Mouse (Mus musculus) adrenal gland, postnatal 10 days (tissue): ENCODE measurements around the gene Pim2. TPM values are rescaled to one million over a fixed set of nuclear protein-coding genes. Genes with fewer than 3 reads are reported as not detected.
A peak's percentile ranks its signal among the peaks of the same experiment; 100 is the strongest.
"Not testable (repeated sequence)": the region's sequence is repeated elsewhere in the genome, so short reads cannot be mapped to it uniquely, and the experiment has no call there.

Experiments used
- DNase-seq: peaks from one replicate; pipeline ENCODE4 v3.0.0; 2021; ENCODE audit warnings: mixed read lengths
- total RNA-seq, 2 experiments: library from RNA; stranded (reverse); gene quantifications; 2 replicates each; pipeline ENCODE4 v1.2.3; 2021

The Pim2 gene
- total RNA-seq, 2 experiments from 2014 or later: 6.2 to 9.2 TPM

DNA sequence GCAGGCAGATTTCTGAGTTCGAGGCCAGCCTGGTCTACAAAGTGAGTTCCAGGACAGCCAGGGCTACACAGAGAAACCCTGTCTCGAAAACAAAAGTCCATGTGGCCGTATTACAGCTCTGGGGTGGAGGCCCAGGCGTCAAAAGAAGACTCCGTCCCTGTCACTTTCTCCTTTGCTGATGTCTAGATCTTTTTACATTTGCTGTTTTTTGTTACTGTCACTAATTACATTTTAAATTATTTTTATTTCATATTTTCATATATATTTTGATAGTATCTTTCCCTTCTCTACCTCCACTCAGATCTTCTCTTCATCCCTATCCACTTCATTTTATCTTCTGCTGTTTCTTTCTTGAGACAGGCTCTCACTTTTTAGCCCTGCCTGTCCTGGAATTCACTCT is 29.7 kb downstream of the Pim2 start, which contains the start of gene Gm10491:
Gene Gm10491 (minus strand): TSS at position 101 of the 400 bp plus-strand sequence.
- no peak for DNase-seq

DNA sequence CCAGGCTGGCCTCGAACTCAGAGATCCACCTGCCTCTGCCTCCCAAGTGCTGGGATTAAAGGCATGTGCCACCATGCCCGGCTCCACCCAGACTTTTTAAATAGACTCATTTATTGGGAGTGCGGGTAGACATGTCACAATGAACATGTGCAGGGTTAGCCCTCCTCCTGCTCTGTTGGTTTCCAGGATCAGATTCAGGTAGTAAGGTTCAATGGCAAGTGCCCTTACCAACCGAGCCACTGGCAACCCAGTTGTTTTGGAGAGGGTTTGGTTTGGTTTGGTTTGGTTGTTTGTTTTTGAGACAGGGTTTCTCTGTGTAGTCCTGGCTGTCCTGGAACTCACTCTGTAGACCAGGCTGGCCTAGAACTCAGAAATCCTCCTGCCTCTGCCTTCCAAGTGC is 31.2 kb downstream of the Pim2 start, which contains the start of gene Gm10490:
Gene Gm10490 (plus strand): TSS at position 301 of the 400 bp plus-strand sequence.
- DNase-seq: not testable (repeated sequence)

DNA sequence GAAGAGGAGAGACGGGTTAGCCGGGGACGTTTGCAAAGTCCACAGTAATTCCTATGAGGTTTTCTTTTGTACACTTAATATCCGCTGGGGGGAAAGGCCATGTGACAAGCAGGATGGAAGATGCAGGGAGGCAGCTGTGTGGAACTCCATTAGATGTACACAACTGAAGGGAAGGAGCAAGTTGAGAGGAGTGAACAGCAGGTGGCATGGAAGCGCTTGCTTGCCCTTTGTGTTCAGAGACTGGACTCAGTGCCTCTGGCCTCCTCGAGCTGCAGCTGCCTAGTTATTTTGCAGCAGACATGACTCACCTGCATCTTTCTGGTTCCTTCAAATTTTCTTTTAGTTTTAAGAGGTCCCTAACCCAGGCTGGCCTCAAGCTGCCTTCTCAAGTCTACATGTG is 32.4 kb downstream of the Pim2 start:
- DNase-seq: no peak

DNA sequence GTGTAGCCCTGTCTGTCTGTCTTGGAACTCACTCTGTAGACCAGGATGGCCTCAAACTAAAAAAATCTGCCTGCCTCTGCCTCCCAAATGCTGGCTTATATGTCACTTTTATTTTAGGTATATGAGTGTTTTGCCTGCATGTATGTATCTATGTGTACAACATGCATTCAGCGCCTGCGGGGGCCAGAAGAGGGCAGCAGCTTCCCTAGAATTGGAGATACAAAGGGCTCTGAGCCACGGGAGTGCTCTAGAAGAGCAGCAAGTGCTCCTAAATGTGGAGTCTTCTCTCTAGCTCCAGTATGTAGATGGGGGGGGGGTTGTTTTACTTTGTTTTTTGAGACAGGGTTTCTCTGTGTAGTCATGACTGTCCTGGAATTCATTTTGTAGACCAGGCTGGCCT is 37.6 kb downstream of the Pim2 start:
- peak; percentile 41 for DNase-seq

DNA sequence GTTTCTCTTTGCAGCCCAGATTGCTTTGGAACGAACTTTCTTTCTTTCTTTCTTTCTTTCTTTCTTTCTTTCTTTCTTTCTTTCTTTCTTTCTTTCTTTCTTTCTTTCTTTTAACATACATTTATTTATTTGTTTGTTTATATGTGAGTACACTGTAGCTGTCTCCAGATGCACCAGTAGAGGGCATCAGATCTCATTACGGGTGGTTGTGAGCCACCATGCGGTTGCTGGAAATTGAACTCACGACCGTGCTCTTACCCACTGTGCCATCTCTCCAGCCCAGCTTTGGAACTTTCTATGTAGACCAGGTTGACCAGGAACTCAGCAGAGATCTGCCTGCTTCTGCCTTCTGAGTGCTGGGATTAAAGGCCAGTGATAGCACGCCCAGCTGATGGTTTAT is 39.9 kb downstream of the Pim2 start:
- not testable (repeated sequence) for DNase-seq

DNA sequence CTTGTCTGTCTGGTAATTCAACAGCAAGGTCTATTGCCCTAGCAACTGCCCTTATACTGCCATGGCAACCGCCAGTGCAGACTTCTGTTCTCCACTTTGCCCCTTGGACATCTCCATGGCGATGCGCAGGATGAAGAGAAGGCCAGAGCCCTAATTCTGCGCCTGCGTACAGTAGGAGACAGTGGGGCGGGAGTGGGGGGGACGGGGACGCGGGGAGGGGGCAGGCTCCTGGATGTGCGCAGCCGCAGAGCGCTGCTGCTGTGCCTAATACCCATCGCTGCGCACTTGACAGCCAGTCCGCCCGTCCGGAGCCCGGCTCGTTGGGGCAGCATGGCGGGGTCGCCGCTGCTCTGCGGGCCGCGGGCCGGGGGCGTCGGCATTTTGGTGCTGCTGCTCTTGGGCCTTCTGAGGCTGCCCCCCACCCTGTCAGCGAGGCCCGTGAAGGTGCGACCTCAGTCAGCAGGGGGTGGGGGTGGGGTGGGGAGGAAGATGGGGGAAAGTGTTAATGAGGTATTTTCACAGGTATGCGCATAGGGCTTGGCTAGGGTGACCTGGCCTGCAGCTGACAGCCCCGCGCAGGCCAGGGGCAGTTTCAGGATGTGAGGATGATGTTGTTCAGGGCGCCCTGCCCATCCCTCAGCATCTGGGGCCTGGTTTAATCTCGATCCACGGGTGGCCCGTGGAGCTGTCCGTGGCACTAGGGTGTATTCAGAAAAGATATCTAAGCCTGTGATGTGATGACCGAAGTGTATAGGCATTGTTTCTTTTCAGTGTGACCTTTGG is 41.7 kb downstream of the Pim2 start, which contains the start of gene Pcsk1n:
Gene Pcsk1n (plus strand): TSS at position 222 of the 783 bp plus-strand sequence.
- peak; percentile 15 for DNase-seq

DNA sequence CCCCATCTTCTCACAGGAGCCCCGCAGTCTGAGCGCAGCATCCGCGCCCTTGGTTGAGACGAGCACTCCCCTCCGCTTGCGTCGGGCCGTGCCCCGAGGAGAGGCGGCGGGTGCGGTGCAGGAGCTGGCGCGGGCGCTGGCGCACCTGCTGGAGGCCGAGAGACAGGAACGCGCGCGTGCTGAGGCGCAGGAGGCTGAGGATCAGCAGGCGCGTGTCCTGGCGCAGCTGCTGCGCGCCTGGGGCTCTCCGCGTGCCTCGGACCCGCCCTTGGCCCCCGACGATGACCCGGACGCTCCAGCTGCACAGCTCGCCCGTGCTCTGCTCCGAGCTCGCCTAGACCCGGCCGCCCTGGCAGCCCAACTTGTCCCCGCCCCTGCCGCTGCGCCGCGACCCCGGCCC is 44.0 kb downstream of the Pim2 start:
- no peak for DNase-seq

DNA sequence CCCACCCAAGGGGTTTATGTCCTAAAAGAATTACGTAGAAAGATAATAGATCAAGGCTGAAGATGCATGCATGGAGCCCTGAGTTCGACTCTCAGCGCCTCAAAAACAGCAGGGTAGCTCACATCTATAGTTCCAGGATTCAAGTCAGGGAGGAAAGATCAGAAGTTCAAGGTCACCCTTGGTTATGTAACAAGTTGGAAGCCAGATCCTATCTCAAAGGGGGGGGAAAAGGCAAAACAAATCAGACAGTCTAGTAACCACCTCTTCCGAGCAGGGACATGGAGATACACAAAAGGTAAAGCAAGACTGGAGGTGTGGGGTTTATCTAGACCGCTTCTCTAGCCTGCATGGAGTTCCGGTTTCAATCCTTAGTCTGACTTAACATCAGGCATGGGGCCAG is 48.2 kb downstream of the Pim2 start:
- DNase-seq: no peak

DNA sequence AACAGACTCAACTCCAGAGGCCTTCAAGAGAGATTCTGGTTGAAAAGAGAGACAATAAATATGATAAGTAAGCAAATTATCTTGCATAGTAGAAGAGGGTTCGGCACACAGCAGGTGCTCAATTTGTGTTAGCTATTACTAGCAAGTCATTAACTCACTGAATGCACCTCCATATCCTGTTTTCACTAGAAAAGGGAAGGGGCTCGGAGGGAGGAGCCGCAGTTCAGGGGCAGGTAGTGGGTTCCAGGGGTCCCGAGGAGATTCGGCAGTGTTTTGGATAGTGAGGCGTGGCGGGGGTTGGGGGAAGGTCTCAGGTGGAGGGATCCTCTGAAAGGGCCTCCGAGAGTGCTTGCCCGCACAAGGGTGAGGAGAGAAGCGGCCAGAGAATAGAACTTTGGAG is 49.1 kb downstream of the Pim2 start:
- no peak for DNase-seq

DNA sequence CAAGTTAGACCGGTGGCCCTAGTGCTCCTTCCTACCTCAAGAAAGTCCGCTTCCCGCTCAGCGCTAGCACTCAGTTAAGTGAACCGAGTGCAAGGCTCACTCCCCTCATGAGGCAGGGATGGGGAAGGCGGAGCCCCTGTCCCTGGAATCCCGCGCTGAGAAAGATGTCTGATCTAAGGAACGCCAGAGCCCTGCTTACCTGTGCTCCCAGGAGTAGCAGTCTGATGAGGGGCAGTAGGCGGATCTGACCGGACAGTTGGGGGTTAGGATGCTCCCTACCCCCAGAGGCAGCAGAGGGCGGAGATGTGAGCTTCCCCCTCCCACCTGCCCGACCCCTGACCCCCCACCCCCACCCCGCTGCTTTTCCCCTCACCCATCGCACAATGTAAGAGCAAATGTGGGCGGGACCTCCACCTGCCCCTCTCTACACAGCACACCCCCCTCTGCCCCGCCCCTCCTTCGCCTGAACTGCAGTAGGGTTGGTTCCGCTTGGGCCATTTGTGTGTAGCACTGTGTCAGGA is 50.3 kb downstream of the Pim2 start, which contains the start of gene Eras:
Gene Eras (minus strand): TSS at position 338 of the 521 bp plus-strand sequence.
- DNase-seq: no peak

Other genes with a start within 250 kb of the Pim2 start
- gene Syp, start 239.8 kb upstream of the Pim2 start, total RNA-seq: 10 to 100 TPM; 44.4 to 58.6 TPM
- 10 to 100 TPM in 1 of 2 experiments, 1 to 10 TPM in 1; 9.2 to 18.0 TPM for gene Prickle3, start 221.0 kb upstream of the Pim2 start, total RNA-seq
- 10 to 100 TPM; 71.5 to 72.6 TPM for gene Plp2, start 206.9 kb upstream of the Pim2 start, total RNA-seq
- 1 to 10 TPM; 5.3 to 5.8 TPM for gene Magix, start 197.0 kb upstream of the Pim2 start, total RNA-seq
- gene Gpkow, start 181.1 kb upstream of the Pim2 start, total RNA-seq: 10 to 100 TPM; 38.0 to 40.1 TPM
- 10 to 100 TPM; 57.2 to 57.5 TPM for gene Wdr45, start 163.9 kb upstream of the Pim2 start, total RNA-seq
- gene Gm45208, start 156.0 kb upstream of the Pim2 start, total RNA-seq: not detected
- 10 to 100 TPM; 12.3 to 13.9 TPM for gene Praf2, start 149.8 kb upstream of the Pim2 start, total RNA-seq
- gene Ccdc120, start 127.4 kb upstream of the Pim2 start, total RNA-seq: 1 to 10 TPM; 5.2 to 6.9 TPM
- 10 to 100 TPM; 35.7 to 39.3 TPM for gene Tfe3, start 115.7 kb upstream of the Pim2 start, total RNA-seq
- gene Gripap1, start 88.5 kb upstream of the Pim2 start, total RNA-seq: 10 to 100 TPM; 34.2 to 48.2 TPM
- 1 to 10 TPM; 1.2 to 2.1 TPM for gene Kcnd1, start 56.0 kb upstream of the Pim2 start, total RNA-seq
- 10 to 100 TPM; 49.6 to 54.7 TPM for gene Otud5, start 36.9 kb upstream of the Pim2 start, total RNA-seq
- 10 to 100 TPM; 23.2 to 27.0 TPM for gene Slc35a2, start 5.8 kb downstream of the Pim2 start, total RNA-seq
- 10 to 100 TPM; 66.3 to 79.2 TPM for gene Pqbp1, start 21.0 kb downstream of the Pim2 start, total RNA-seq
- gene Timm17b, start 21.1 kb downstream of the Pim2 start, total RNA-seq: 10 to 100 TPM; 88.3 to 94.3 TPM
- not detected for gene Gm10491, start 29.6 kb downstream of the Pim2 start, total RNA-seq
- gene Gm10490, start 31.3 kb downstream of the Pim2 start, total RNA-seq: not detected
- 10 to 100 TPM; 37.3 to 41.2 TPM for gene Pcsk1n, start 41.6 kb downstream of the Pim2 start, total RNA-seq
- gene Eras, start 50.3 kb downstream of the Pim2 start, total RNA-seq: not detected
- gene Hdac6, start 69.6 kb downstream of the Pim2 start, total RNA-seq: 10 to 100 TPM; 17.9 to 19.2 TPM
- gene Gata1, start 99.8 kb downstream of the Pim2 start, total RNA-seq: 1 to 10 TPM; 1.2 to 2.5 TPM
- under 1 TPM in 1 of 2 experiments, not detected in 1; 0.84 TPM for gene Glod5, start 140.2 kb downstream of the Pim2 start, total RNA-seq
- gene Suv39h1, start 196.5 kb downstream of the Pim2 start, total RNA-seq: 10 to 100 TPM; 14.6 to 18.7 TPM
- gene Was, start 212.2 kb downstream of the Pim2 start, total RNA-seq: 1 to 10 TPM; 3.8 to 4.5 TPM